Mouse (Mus musculus) small intestine, adult 2 months (tissue): Measurements from ENCODE around the gene Vps25. TPM values are rescaled to one million over a fixed set of nuclear protein-coding genes. Genes with fewer than 3 reads are reported as not detected.

Source experiments
- H3K27ac ChIP-seq: fragments of 200-500 bp; 2 replicates; pipeline ENCODE4 v1.5.1; 2012; ENCODE audit warnings: low read depth, low read length, control low read depth, inconsistent platforms; ENCODE audit not compliant: insufficient read depth
- H3K27me3 ChIP-seq: fragments of 200-500 bp; 2 replicates; pipeline ENCODE4 v1.6.1; 2012; ENCODE audit warnings: mild to moderate bottlenecking, moderate library complexity, low read length, inconsistent platforms; ENCODE audit not compliant: control insufficient read depth, insufficient read depth
- H3K36me3 ChIP-seq: fragments of 200-500 bp; 2 replicates; pipeline ENCODE4 v1.6.1; 2012; ENCODE audit warnings: mild to moderate bottlenecking, low read length, control low read depth, inconsistent platforms; ENCODE audit not compliant: control insufficient read depth, insufficient read depth
- H3K4me1 ChIP-seq: fragments of 200-500 bp; 2 replicates; pipeline ENCODE4 v1.6.1; 2012; ENCODE audit warnings: low read length, inconsistent platforms, mixed read lengths; ENCODE audit not compliant: control insufficient read depth, insufficient read depth, insufficient read length
- H3K4me3 ChIP-seq: fragments of 200-500 bp; 2 replicates; pipeline ENCODE4 v1.5.1; 2012; ENCODE audit warnings: low read depth, mild to moderate bottlenecking, control low read depth, inconsistent platforms, low read length, moderate library complexity
- CTCF ChIP-seq: fragments of 200-500 bp; IDR thresholded peaks from 2 replicates; pipeline ENCODE4 v1.5.1; 2012; ENCODE audit warnings: low read depth, mild to moderate bottlenecking, control low read depth, inconsistent platforms, low read length, moderate library complexity, mixed read lengths; ENCODE audit not compliant: insufficient replicate concordance, insufficient read length; ENCODE audit errors: extremely low read depth
- POLR2A ChIP-seq: fragments of 200-500 bp; IDR thresholded peaks from 2 replicates; pipeline ENCODE4 v1.6.1; 2012; ENCODE audit warnings: low read depth, mild to moderate bottlenecking, control low read depth, inconsistent platforms, low read length, moderate library complexity
- WGBS: fragments of 180-500 bp; shearing (Covaris S2); methylation state at CpG from one replicate; pipeline ENCODE4 v1.1.7; 2018; 5-methylcytosine and 5-hydroxymethylcytosine counted together
- polyA plus RNA-seq: library from polyadenylated mRNA; depleted of rRNA; stranded (reverse); fragments of >200 nt; gene quantifications from 2 replicates; pipeline ENCODE4 v1.2.3, GENCODE M21; 2012; rRNA removed

The Vps25 gene
- 28.9 and 64.8 TPM in 2 replicates for polyA plus RNA-seq

GRCm38 (mm10) chr11:101253613-101254389 is at the start of gene Vps25:
TSS of gene Vps25 (plus strand) at chr11:101253707.
- TF ChIP-seq POLR2A = peak; percentile 82
- TF ChIP-seq CTCF = no peak
- peak within 1 kb of the TSS; percentile 98 for H3K4me3 ChIP-seq
- peaks cover 9% of the 10 kb centered on the region for H3K36me3 ChIP-seq
- peak within 1 kb of the TSS; percentile 71 for H3K27ac ChIP-seq
- H3K4me1 ChIP-seq = peaks cover 4% of the 10 kb centered on the region; the same call in 1 of the 2 replicates
- under 1% methylated on average over 40 of the region's 40 CpGs for WGBS
- H3K27me3 ChIP-seq = no peaks in the 10 kb centered on the region

DNA sequence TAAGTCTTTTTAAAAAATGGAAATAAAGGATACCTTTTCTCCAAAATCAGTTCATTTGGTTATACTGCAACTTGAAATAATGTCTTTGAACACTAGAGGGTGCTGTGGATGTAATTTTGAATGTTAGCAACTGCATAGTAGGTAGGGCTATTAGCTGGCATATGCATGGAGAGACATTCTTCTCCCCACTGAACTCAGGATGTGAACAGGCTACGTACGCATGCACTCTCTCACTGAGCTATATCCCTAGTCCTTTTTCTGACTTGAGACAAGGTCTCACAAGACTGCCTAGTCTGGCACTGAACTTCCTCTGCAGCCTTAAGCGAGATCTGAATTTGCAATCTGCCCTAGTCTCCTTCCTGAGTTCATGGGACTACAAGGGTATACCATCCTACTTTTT is 41.5 kb upstream of the Vps25 start:
- TF ChIP-seq CTCF = no peak
- no peak for TF ChIP-seq POLR2A
- WGBS = 41% methylated on average over 3 of the region's 3 CpGs
- no peaks in the 10 kb centered on the region for H3K27me3 ChIP-seq
- no peak overlapping the region for H3K4me3 ChIP-seq
- no peaks in the 10 kb centered on the region for H3K4me1 ChIP-seq
- H3K36me3 ChIP-seq = peaks cover 58% of the 10 kb centered on the region
- no peak overlapping the region for H3K27ac ChIP-seq

DNA sequence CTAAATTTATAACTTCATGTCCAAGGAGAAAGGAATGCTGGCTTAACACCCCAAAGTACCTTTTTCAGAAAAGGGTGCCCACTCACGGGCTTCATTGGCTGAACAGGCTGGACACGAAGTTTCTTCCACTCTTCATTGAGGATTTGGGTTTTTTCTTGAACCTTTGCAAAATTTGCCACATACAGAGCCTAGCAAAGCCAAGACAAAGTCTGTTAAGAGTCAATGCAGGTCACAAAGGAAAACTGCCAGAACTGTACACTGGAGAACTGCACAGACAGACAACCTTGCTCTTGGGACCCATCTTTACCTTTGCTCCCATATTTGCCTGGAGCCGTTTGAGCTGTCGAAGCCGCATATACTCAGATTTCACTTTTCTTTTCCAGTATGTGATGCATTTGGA is 36.6 kb upstream of the Vps25 start:
- 84% methylated on average over 5 of the region's 5 CpGs for WGBS
- peaks cover 41% of the 10 kb centered on the region for H3K36me3 ChIP-seq
- H3K4me3 ChIP-seq = no peak overlapping the region
- H3K27ac ChIP-seq = no peak overlapping the region
- no peak for TF ChIP-seq POLR2A
- no peak for TF ChIP-seq CTCF
- peaks cover 5% of the 10 kb centered on the region; the same call in 1 of the 2 replicates for H3K4me1 ChIP-seq
- no peaks in the 10 kb centered on the region for H3K27me3 ChIP-seq

DNA sequence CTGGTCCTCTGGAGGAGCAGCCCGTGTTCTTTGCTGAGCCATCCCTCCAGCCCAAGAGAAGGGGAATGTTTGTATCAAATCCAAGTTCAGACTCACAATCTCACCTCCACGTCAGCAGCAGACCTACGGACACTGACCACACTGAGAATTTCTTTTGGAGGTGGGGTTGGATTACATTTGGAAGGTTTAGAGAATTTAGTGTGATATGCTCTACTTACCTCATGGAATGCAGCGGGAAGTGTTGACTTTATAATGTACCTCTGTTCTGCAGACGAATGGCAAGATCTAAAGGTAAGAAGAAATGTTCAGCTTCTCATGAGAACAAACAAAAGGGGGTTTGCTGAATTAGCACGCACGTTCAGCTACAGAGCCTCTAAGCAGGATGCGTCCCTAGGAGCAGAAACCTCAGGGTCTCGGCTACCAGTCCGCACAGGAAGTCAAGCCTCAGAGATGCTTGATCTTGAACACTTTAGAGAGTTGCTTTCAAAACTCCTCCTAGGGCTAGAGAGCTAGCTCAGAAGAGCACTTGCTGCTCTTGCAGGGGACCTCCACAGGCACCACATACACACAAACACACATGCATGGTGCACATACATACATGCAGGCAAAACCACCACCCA is 35.0 kb upstream of the Vps25 start:
- H3K27ac ChIP-seq = peak overlapping the region; percentile 34; the same call in 1 of the 2 replicates
- TF ChIP-seq POLR2A = no peak
- TF ChIP-seq CTCF = no peak
- 88% methylated on average over 10 of the region's 10 CpGs for WGBS

GRCm38 (mm10) chr11:101220853-101221252 is 32.7 kb upstream of the Vps25 start:
- H3K36me3 ChIP-seq = peaks cover 18% of the 10 kb centered on the region
- H3K4me1 ChIP-seq = peaks cover 5% of the 10 kb centered on the region; the same call in 1 of the 2 replicates
- H3K27me3 ChIP-seq = no peaks in the 10 kb centered on the region
- no peak overlapping the region for H3K4me3 ChIP-seq
- WGBS = 3% methylated on average over 2 of the region's 2 CpGs
- H3K27ac ChIP-seq = peak overlapping the region; percentile 91
- TF ChIP-seq CTCF = no peak
- TF ChIP-seq POLR2A = no peak

More for the DNA sequence above, 35.0 kb upstream of the Vps25 start:
- no peaks in the 10 kb centered on the region for H3K27me3 ChIP-seq
- H3K4me1 ChIP-seq = peaks cover 5% of the 10 kb centered on the region; the same call in 1 of the 2 replicates
- peaks cover 34% of the 10 kb centered on the region for H3K36me3 ChIP-seq
- H3K4me3 ChIP-seq = no peak overlapping the region

GRCm38 (mm10) chr11:101221306-101221986 is 32.1 kb upstream of the Vps25 start:
- Histone ChIP-seq H3K36me3 (peaks cover 17% of the 10 kb centered on the region), H3K4me3 (no peak overlapping the region), H3K27me3 (no peaks in the 10 kb centered on the region), H3K4me1 (peaks cover 6% of the 10 kb centered on the region; the same call in 1 of the 2 replicates), H3K27ac (peak overlapping the region; percentile 91)
- no peak for TF ChIP-seq POLR2A
- TF ChIP-seq CTCF = no peak
- WGBS = 53% methylated on average over 8 of the region's 8 CpGs

- Histone ChIP-seq H3K4me3 (no peak overlapping the region), H3K27me3 (no peaks in the 10 kb centered on the region), H3K27ac (no peak overlapping the region), H3K4me1 (peaks cover 8% of the 10 kb centered on the region; the same call in 1 of the 2 replicates), H3K36me3 (no peaks in the 10 kb centered on the region)
- 62% methylated on average over 3 of the region's 3 CpGs for WGBS
- TF ChIP-seq POLR2A (no peak), CTCF (no peak)
Observed at GRCm38 (mm10) chr11:101224337-101224736, 29.2 kb upstream of the Vps25 start.
